Comparison of ENCODE assay signal across 29 mouse cellular contexts in genomic region chr11:97717369-97718280, GRCm38 (mm10). TPM values are rescaled to one million over a fixed set of nuclear protein-coding genes. Genes with fewer than 3 reads are reported as not detected.
DNase-seq lines count a peak whose midpoint lies in the region; ATAC-seq and TF ChIP-seq lines count a peak whose summit lies in the region.
"Had no signal": no experiment of that assay in that cellular context is flagged by ENCODE, and none has a peak within 500 bp of the region (broad histone marks: within the 10 kb centered on the region; RNA-seq: fewer than 3 reads in every experiment).

No protein-coding gene starts in this region.

- peak; percentile 92 for DNase-seq in heart, adult 11 months
- no peak for DNase-seq in heart, postnatal 25 days (ENCODE audit: low spot score)
- DNase-seq in spleen, adult 2 months (ENCODE audit: low read depth in 1 of 2, low spot score in 2 of 2): no peak
- no peak for DNase-seq in spleen, postnatal 36 days (ENCODE audit: low spot score in 2 of 2)
- no peak for DNase-seq in right cerebral cortex, adult 18-20 months
- DNase-seq: adrenal gland, adult 2 months; adrenal gland, postnatal 36 days; cerebellum, adult 8-10 months; cerebellum, postnatal 25 days; gastrocnemius, postnatal 25 days; heart, postnatal 10 days; kidney, adult 2 months; midbrain, embryonic 14.5 days; right cerebral cortex, postnatal 14 days; thymus, adult 18-20 months; thymus, postnatal 4 days had no signal

- H3K9ac ChIP-seq in forebrain, embryonic 12.5 days: no peak overlapping the region
- H3K9ac ChIP-seq: embryonic facial prominence, embryonic 12.5 days; forebrain, embryonic 13.5 days; heart, embryonic 13.5 days; limb, embryonic 12.5 days; liver, embryonic 14.5 days had no signal

- H3K4me2 ChIP-seq in forebrain, embryonic 12.5 days: no peak overlapping the region
- H3K4me2 ChIP-seq: embryonic facial prominence, embryonic 12.5 days; forebrain, embryonic 13.5 days; heart, embryonic 13.5 days; limb, embryonic 12.5 days had no signal

- peak overlapping the region; percentile 56 for H3K27ac ChIP-seq in spleen, adult 2 months (ENCODE audit: insufficient read depth, low read length)
- H3K27ac ChIP-seq in forebrain, embryonic 12.5 days: no peak overlapping the region
- H3K27ac ChIP-seq: embryonic facial prominence, embryonic 12.5 days; forebrain, embryonic 13.5 days; heart, adult 2 months; layer of hippocampus, adult 2 months; left cerebral cortex, adult 2 months; limb, embryonic 12.5 days; liver, embryonic 14.5 days had no signal

- H3K27me3 ChIP-seq in spleen, adult 2 months (ENCODE audit: control insufficient read depth, insufficient read depth, low read length): no peaks in the 10 kb centered on the region
- H3K27me3 ChIP-seq in forebrain, embryonic 12.5 days: no peaks in the 10 kb centered on the region
- H3K27me3 ChIP-seq: embryonic facial prominence, embryonic 12.5 days; forebrain, embryonic 13.5 days; heart, embryonic 13.5 days; limb, embryonic 12.5 days had no signal

- no peak overlapping the region for H3K4me3 ChIP-seq in spleen, adult 2 months (ENCODE audit: extremely low read depth, insufficient read depth, insufficient read length)
- no peak overlapping the region for H3K4me3 ChIP-seq in forebrain, embryonic 12.5 days (replicated peaks)
- H3K4me3 ChIP-seq: embryonic facial prominence, embryonic 12.5 days; erythroblast, embryonic 14.5 days; forebrain, embryonic 13.5 days; heart, adult 2 months; heart, embryonic 13.5 days; layer of hippocampus, adult 2 months; left cerebral cortex, adult 2 months; limb, embryonic 12.5 days had no signal

- WGBS in spleen, adult 2 months: 79% methylated on average over 26 of the region's 26 CpGs
- WGBS in forebrain, embryonic 12.5 days: 90% methylated on average over 26 of the region's 26 CpGs

- H3K4me1 ChIP-seq in spleen, adult 2 months (ENCODE audit: control insufficient read depth, insufficient read depth, insufficient read length): peaks cover 11% of the 10 kb centered on the region; the same call in 1 of the 2 replicates
- H3K4me1 ChIP-seq in forebrain, embryonic 12.5 days: no peaks in the 10 kb centered on the region
- H3K4me1 ChIP-seq: embryonic facial prominence, embryonic 12.5 days; forebrain, embryonic 13.5 days; limb, embryonic 12.5 days had no signal

- H3K9me3 ChIP-seq in forebrain, embryonic 12.5 days: peaks cover 8% of the 10 kb centered on the region; the same call in 1 of the 2 replicates

- intact Hi-C loops in heart, postnatal 25 days (cut with DNase I): no loop called here

- peaks cover 36% of the 10 kb centered on the region for H3K36me3 ChIP-seq in spleen, adult 2 months (ENCODE audit: control insufficient read depth, insufficient read depth, low read length)
- peaks cover 88% of the 10 kb centered on the region for H3K36me3 ChIP-seq in forebrain, embryonic 12.5 days (replicated peaks)

- no peak for TF ChIP-seq POLR2A in spleen, adult 2 months (IDR thresholded peaks at IDR 0.05; ENCODE audit: low read depth, low read length)

- peak; percentile 5; the same call in 1 of the 2 replicates for ATAC-seq in granulocyte monocyte progenitor cell, adult 5-6 weeks (replicated peaks; ENCODE audit: poor library complexity, severe bottlenecking)
- no peak for ATAC-seq in forebrain, embryonic 12.5 days (ENCODE audit: low FRiP score)
- ATAC-seq: forebrain, embryonic 13.5 days; hindbrain, embryonic 16.5 days had no signal

- TF ChIP-seq CTCF in spleen, adult 2 months (IDR thresholded peaks at IDR 0.05; ENCODE audit: extremely low read depth, insufficient read depth, insufficient read length, insufficient replicate concordance): no peak

RNA-seq across cellular contexts. Expression of gene Psmb3, which starts 14.4 kb away (rescaled TPM):
- total RNA-seq in heart, postnatal 25 days (2021): 100 to 1,000 TPM; 150 to 151 TPM
- polyA plus RNA-seq in spleen, adult 2 months (2012; rRNA removed): 151 and 203 TPM in 2 replicates
- total RNA-seq in granulocyte monocyte progenitor cell, adult 5-6 weeks (2014; fragmentation: Nextera tagmentation): 181 and 283 TPM in 2 replicates
- 168 and 196 TPM in 2 replicates for total RNA-seq in granulocyte monocyte progenitor cell, adult 5-6 weeks (2017)
- polyA plus RNA-seq in forebrain, embryonic 12.5 days (2016; fragmentation: Nextera tagmentation; extraction: Ambion mirVana): 457 TPM in 2 replicates

RNA-seq across cellular contexts. Expression of gene Pcgf2, which starts 17.3 kb away (rescaled TPM):
- total RNA-seq in heart, postnatal 25 days (2021): 1 to 10 TPM; 6.2 to 6.4 TPM
- 10.0 and 14.4 TPM in 2 replicates for polyA plus RNA-seq in spleen, adult 2 months (2012; rRNA removed)
- total RNA-seq in granulocyte monocyte progenitor cell, adult 5-6 weeks (2014; fragmentation: Nextera tagmentation): 6.3 and 14.3 TPM in 2 replicates
- 1.8 and 2.8 TPM in 2 replicates for total RNA-seq in granulocyte monocyte progenitor cell, adult 5-6 weeks (2017)
- polyA plus RNA-seq in forebrain, embryonic 12.5 days (2016; fragmentation: Nextera tagmentation; extraction: Ambion mirVana): 24.2 TPM in 2 replicates
- total RNA-seq: monocyte, adult 5-6 weeks had no signal

RNA-seq across cellular contexts. Expression of gene Pip4k2b, which starts 26.9 kb away (rescaled TPM):
- 10 to 100 TPM; 20.2 to 21.1 TPM for total RNA-seq in heart, postnatal 25 days (2021)
- 17.6 and 19.1 TPM in 2 replicates for polyA plus RNA-seq in spleen, adult 2 months (2012; rRNA removed)
- 23.4 and 28.1 TPM in 2 replicates for total RNA-seq in granulocyte monocyte progenitor cell, adult 5-6 weeks (2014; fragmentation: Nextera tagmentation)
- total RNA-seq in granulocyte monocyte progenitor cell, adult 5-6 weeks (2017): 16.6 and 20.8 TPM in 2 replicates
- 2.7 and 2.8 TPM in 2 replicates for polyA plus RNA-seq in forebrain, embryonic 12.5 days (2016; fragmentation: Nextera tagmentation; extraction: Ambion mirVana)

RNA-seq across cellular contexts. Expression of gene Cisd3, which starts 32.0 kb away (rescaled TPM):
- total RNA-seq in heart, postnatal 25 days (2021): 100 to 1,000 TPM; 145 to 155 TPM
- polyA plus RNA-seq in spleen, adult 2 months (2012; rRNA removed): 17.3 and 18.5 TPM in 2 replicates
- 48.1 and 62.9 TPM in 2 replicates for total RNA-seq in granulocyte monocyte progenitor cell, adult 5-6 weeks (2014; fragmentation: Nextera tagmentation)
- total RNA-seq in granulocyte monocyte progenitor cell, adult 5-6 weeks (2017): 0.82 and 6.5 TPM in 2 replicates
- polyA plus RNA-seq in forebrain, embryonic 12.5 days (2016; fragmentation: Nextera tagmentation; extraction: Ambion mirVana): 13.2 and 14.9 TPM in 2 replicates
- polyA plus RNA-seq: erythroblast, embryonic 14.5 days had no signal

RNA-seq across cellular contexts. Expression of gene Cwc25, which starts 48.7 kb away (rescaled TPM):
- total RNA-seq in heart, postnatal 25 days (2021): 1 to 10 TPM; 7.0 to 7.2 TPM
- 6.7 TPM in 2 replicates for polyA plus RNA-seq in spleen, adult 2 months (2012; rRNA removed)
- 9.0 and 13.0 TPM in 2 replicates for total RNA-seq in granulocyte monocyte progenitor cell, adult 5-6 weeks (2014; fragmentation: Nextera tagmentation)
- 16.3 and 18.9 TPM in 2 replicates for total RNA-seq in granulocyte monocyte progenitor cell, adult 5-6 weeks (2017)
- 21.5 and 22.4 TPM in 2 replicates for polyA plus RNA-seq in forebrain, embryonic 12.5 days (2016; fragmentation: Nextera tagmentation; extraction: Ambion mirVana)
